Mouse (Mus musculus): ENCODE results near the gene Hist1h2bm. TPM values are rescaled to one million over a fixed set of nuclear protein-coding genes. Genes with fewer than 3 reads are reported as not detected.
A peak's percentile ranks its signal among the peaks of the same experiment; 100 is the strongest.

Hist1h2bm gene
- total RNA-seq, 1 experiment, result 757 TPM

DNA sequence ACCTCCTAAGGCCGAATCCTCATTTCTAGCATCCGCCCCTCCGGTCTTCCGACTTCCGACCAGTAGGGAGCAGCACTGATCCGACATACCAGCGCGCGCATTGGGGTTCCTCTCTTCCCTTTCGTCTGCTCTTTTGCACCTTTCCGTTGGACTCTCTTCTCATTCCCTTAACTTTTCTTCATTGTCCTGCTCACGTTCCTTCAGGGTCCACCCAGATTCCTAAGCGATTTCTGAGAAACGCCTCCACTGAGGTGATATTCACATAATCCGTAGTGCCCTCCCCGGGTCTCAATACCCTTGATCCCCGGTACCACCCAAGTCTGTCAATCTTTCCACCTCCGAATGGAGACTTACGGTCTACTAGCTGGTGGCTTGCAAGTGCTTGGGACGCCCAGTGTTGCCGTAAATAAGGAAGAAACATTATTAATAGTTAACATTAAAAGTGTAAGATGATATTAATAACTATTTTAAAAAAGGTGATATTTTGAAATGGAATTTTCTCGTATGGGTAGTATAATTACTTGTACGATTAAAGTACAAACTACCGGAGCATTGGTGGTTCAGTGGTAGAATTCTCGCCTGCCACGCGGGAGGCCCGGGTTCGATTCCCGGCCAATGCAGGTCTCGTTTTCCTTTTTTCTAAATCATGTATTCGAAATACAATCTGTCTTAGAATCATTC lies 11.7 kb upstream of the Hist1h2bm start:
- DNase-seq (ENCODE audit: low read depth, low spot score), result peak; percentile 82
- Histone ChIP-seq H3K4me1 (ENCODE audit: control insufficient read depth in 2 of 2, insufficient read depth in 2 of 2, low read length in 2 of 2, poor library complexity in 1 of 2) (peaks cover 0 to 4% of the 10 kb centered on the region in 2 experiments; a peak in 1 of 4 replicates), H3K9ac (ENCODE audit: insufficient read depth, low read depth, low read length, poor library complexity, severe bottlenecking) (peak overlapping the region; percentile 85), H3K27ac (ENCODE audit: insufficient read depth, low read depth, low read length, poor library complexity, severe bottlenecking) (no peak overlapping the region), H3K9me3 (ENCODE audit: control insufficient read depth, insufficient read depth, low read depth, low read length) (no peaks in the 10 kb centered on the region), H3K4me3 (ENCODE audit: insufficient read depth in 1 of 2, low read depth in 1 of 2, low read length in 2 of 2, poor library complexity in 1 of 2, severe bottlenecking in 1 of 2) (peak overlapping the region; percentile 89 to 96), H3K36me3 (ENCODE audit: control insufficient read depth, insufficient read depth, low read length, poor library complexity, severe bottlenecking) (no peaks in the 10 kb centered on the region)
- in situ Hi-C loops (cut with MboI; ENCODE audit: low sequenced_read_pairs in 2 of 2, unreplicated experiment in 2 of 2), result loop anchor here in 1 of 2 experiments (25.0 kb wide), 1 partner anchor 548 kb away; no protein-coding TSS in a partner anchor
- no peak for TF ChIP-seq HCFC1 (IDR thresholded peaks at IDR 0.05; ENCODE audit: borderline replicate concordance, insufficient read depth, low read length)
- peak; percentile 86 for TF ChIP-seq MAFK (IDR thresholded peaks at IDR 0.05; ENCODE audit: insufficient read depth, low read depth, low read length)

DNA sequence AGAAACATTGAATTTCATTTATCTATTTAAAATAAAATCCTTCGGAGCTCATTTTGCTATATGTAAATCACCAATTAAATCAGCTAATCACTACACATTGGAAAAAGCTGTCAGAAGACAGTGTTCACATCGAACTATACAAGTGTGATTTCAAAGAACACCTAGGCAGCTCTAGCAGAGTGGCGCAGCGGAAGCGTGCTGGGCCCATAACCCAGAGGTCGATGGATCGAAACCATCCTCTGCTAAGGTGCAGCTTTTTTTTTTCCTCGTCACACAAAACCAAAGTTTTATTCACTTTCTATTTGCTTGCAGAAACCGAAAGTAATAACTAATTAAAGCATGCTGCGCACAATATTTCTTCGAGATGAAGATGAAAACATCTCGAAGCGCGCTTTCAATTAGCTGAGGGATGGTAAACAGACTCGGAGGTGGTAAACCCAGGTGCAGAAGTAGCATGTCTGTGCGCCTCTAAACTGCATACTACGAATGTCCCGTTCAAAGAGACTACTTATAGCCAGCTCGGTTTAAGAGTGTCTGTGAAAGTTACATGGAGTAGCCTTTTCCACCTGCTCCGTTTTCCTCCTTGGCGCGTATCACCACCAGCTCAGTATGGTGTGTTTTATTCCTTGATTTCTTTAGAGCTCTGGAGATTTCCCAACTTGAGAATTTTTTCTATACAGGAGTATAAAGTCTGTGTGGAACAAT lies 10.9 kb upstream of the Hist1h2bm start:
- Histone ChIP-seq H3K4me3 (ENCODE audit: insufficient read depth in 1 of 2, low read depth in 1 of 2, low read length in 2 of 2, poor library complexity in 1 of 2, severe bottlenecking in 1 of 2) (peak overlapping the region; percentile 73 to 89), H3K27ac (ENCODE audit: insufficient read depth, low read depth, low read length, poor library complexity, severe bottlenecking) (no peak overlapping the region), H3K9me3 (ENCODE audit: control insufficient read depth, insufficient read depth, low read depth, low read length) (no peaks in the 10 kb centered on the region), H3K4me1 (ENCODE audit: control insufficient read depth in 2 of 2, insufficient read depth in 2 of 2, low read length in 2 of 2, poor library complexity in 1 of 2) (peaks cover 0 to 4% of the 10 kb centered on the region in 2 experiments; a peak in 1 of 4 replicates), H3K36me3 (ENCODE audit: control insufficient read depth, insufficient read depth, low read length, poor library complexity, severe bottlenecking) (no peaks in the 10 kb centered on the region), H3K9ac (ENCODE audit: insufficient read depth, low read depth, low read length, poor library complexity, severe bottlenecking) (no peak overlapping the region; the same call in 1 of the 2 replicates)
- in situ Hi-C loops (cut with MboI; ENCODE audit: low sequenced_read_pairs in 2 of 2, unreplicated experiment in 2 of 2), result loop anchor here in 1 of 2 experiments (25.0 kb wide), 1 partner anchor 549 kb away; no protein-coding TSS in a partner anchor
- TF ChIP-seq ZNF384 (IDR thresholded peaks at IDR 0.05; ENCODE audit: low read depth, low read length) (peak; percentile 67; the same call in 1 of the 2 replicates), ZC3H11A (IDR thresholded peaks at IDR 0.05; ENCODE audit: borderline replicate concordance, low read depth, low read length) (no peak), HCFC1 (IDR thresholded peaks at IDR 0.05; ENCODE audit: borderline replicate concordance, insufficient read depth, low read length) (0 out of 2 replicates have a peak, but pooled peaks have one; percentile 24), MAFK (IDR thresholded peaks at IDR 0.05; ENCODE audit: insufficient read depth, low read depth, low read length) (peak; percentile 83), CHD2 (IDR thresholded peaks at IDR 0.05; ENCODE audit: low read depth, low read length) (no peak)
- DNase-seq (ENCODE audit: low read depth, low spot score), result peak; percentile 40

DNA sequence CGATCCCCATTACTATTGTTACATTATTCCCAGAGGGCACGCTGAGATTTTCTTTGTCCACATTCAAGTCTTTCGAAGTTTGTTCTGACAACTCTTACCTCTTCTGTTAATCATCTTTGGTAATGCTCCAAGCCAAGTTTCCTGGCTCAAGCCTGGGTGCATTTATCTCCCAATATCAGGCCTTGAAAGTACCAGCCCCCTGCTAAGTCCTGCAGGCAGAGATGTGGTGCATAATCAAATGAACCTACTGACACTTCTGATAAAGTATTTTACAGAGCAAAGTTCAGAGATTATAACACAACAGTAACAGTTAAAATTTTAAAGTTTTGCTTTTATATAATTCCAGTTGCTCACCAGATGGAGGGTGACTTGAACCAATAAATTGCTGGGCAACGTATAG lies 10.1 kb upstream of the Hist1h2bm start:
- Histone ChIP-seq H3K4me3 (ENCODE audit: insufficient read depth in 1 of 2, low read depth in 1 of 2, low read length in 2 of 2, poor library complexity in 1 of 2, severe bottlenecking in 1 of 2) (peak overlapping the region; percentile 73 to 89), H3K9ac (ENCODE audit: insufficient read depth, low read depth, low read length, poor library complexity, severe bottlenecking) (no peak overlapping the region), H3K9me3 (ENCODE audit: control insufficient read depth, insufficient read depth, low read depth, low read length) (no peaks in the 10 kb centered on the region), H3K36me3 (ENCODE audit: control insufficient read depth, insufficient read depth, low read length, poor library complexity, severe bottlenecking) (no peaks in the 10 kb centered on the region), H3K4me1 (ENCODE audit: control insufficient read depth in 2 of 2, insufficient read depth in 2 of 2, low read length in 2 of 2, poor library complexity in 1 of 2) (0 out of 4 replicates have a peak, but pooled peaks cover 0 to 4% of the 10 kb centered on the region in 2 experiments), H3K27ac (ENCODE audit: insufficient read depth, low read depth, low read length, poor library complexity, severe bottlenecking) (no peak overlapping the region)
- no peak for DNase-seq (ENCODE audit: low read depth, low spot score)
- in situ Hi-C loops (cut with MboI; ENCODE audit: low sequenced_read_pairs in 2 of 2, unreplicated experiment in 2 of 2), result loop anchor here in 1 of 2 experiments (25.0 kb wide), 1 partner anchor 549 kb away; no protein-coding TSS in a partner anchor
- no peak for TF ChIP-seq ZNF384 (IDR thresholded peaks at IDR 0.05; ENCODE audit: low read depth, low read length)
- no peak for TF ChIP-seq HCFC1 (IDR thresholded peaks at IDR 0.05; ENCODE audit: borderline replicate concordance, insufficient read depth, low read length)
- TF ChIP-seq MAFK (IDR thresholded peaks at IDR 0.05; ENCODE audit: insufficient read depth, low read depth, low read length), result no peak
- no peak for TF ChIP-seq ZC3H11A (IDR thresholded peaks at IDR 0.05; ENCODE audit: borderline replicate concordance, low read depth, low read length)
- no peak for TF ChIP-seq CHD2 (IDR thresholded peaks at IDR 0.05; ENCODE audit: low read depth, low read length)

DNA sequence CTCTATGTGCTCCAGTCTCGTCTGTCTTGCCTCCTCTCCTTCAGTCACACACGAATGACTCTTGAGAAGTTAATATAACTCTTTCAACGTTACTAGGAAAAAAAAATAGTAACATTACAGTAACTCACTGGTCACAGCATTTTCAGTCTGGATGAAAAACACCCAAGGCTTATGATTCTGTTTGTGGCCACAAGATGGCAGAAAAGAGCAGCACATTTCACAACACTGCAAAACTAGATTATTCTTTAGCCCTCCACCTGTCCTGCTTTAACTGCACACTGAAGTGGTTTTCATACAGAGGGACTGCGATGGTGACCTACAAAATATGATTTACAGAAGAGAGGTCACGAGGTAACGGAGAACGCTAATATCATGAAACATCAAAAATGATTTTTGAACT lies 7.1 kb upstream of the Hist1h2bm start:
- Histone ChIP-seq H3K27ac (ENCODE audit: insufficient read depth, low read depth, low read length, poor library complexity, severe bottlenecking) (no peak overlapping the region; the same call in 1 of the 2 replicates), H3K9me3 (ENCODE audit: control insufficient read depth, insufficient read depth, low read depth, low read length) (no peaks in the 10 kb centered on the region), H3K36me3 (ENCODE audit: control insufficient read depth, insufficient read depth, low read length, poor library complexity, severe bottlenecking) (no peaks in the 10 kb centered on the region), H3K4me1 (ENCODE audit: control insufficient read depth in 2 of 2, insufficient read depth in 2 of 2, low read length in 2 of 2, poor library complexity in 1 of 2) (0 out of 4 replicates have a peak, but pooled peaks cover 0 to under 1% of the 10 kb centered on the region in 2 experiments), H3K4me3 (ENCODE audit: insufficient read depth in 1 of 2, low read depth in 1 of 2, low read length in 2 of 2, poor library complexity in 1 of 2, severe bottlenecking in 1 of 2) (peak overlapping the region; percentile 52 to 54; a peak in 3 of 4 replicates), H3K9ac (ENCODE audit: insufficient read depth, low read depth, low read length, poor library complexity, severe bottlenecking) (peak overlapping the region; percentile 65; the same call in 1 of the 2 replicates)
- in situ Hi-C loops (cut with MboI; ENCODE audit: low sequenced_read_pairs in 2 of 2, unreplicated experiment in 2 of 2), result loop anchor here in 1 of 2 experiments (25.0 kb wide), 1 partner anchor 552 kb away; no protein-coding TSS in a partner anchor
- TF ChIP-seq ZC3H11A (IDR thresholded peaks at IDR 0.05; ENCODE audit: borderline replicate concordance, low read depth, low read length), result 0 out of 2 replicates have a peak, but pooled peaks have one; percentile 50
- peak; percentile 31; the same call in 1 of the 2 replicates for TF ChIP-seq MAFK (IDR thresholded peaks at IDR 0.05; ENCODE audit: insufficient read depth, low read depth, low read length)
- 0 out of 2 replicates have a peak, but pooled peaks have one; percentile 42 for TF ChIP-seq ZNF384 (IDR thresholded peaks at IDR 0.05; ENCODE audit: low read depth, low read length)
- no peak for TF ChIP-seq CHD2 (IDR thresholded peaks at IDR 0.05; ENCODE audit: low read depth, low read length)
- TF ChIP-seq HCFC1 (IDR thresholded peaks at IDR 0.05; ENCODE audit: borderline replicate concordance, insufficient read depth, low read length), result 0 out of 2 replicates have a peak, but pooled peaks have one; percentile 18
- peak; percentile 48 for DNase-seq (ENCODE audit: low read depth, low spot score)

All from ES-E14 (cell line).